Mouse (Mus musculus) lung, postnatal 0 days (tissue): ENCODE results near the gene Stard8. TPM values are rescaled to one million over a fixed set of nuclear protein-coding genes. Genes with fewer than 3 reads are reported as not detected.
"Not testable (repeated sequence)": the region's sequence is repeated elsewhere in the genome, so short reads cannot be mapped to it uniquely, and the experiment has no call there.

ENCODE experiments used
- ATAC-seq: fragments of 200-750 bp; cut with Nextera tagmentation; 2 replicates; pipeline ENCODE4 v1.8.0; 2017; ENCODE audit warnings: moderate library complexity
- DNase-seq: peaks from one replicate; pipeline ENCODE4 v3.0.0-alpha.2; 2016; ENCODE audit warnings: low spot score
- H3K27ac ChIP-seq: fragments of 300-500 bp; sonication (generic); 2 replicates; pipeline ENCODE4 v1.5.1; 2014; ENCODE audit warnings: antibody characterized with exemption, mild to moderate bottlenecking, low read length, mixed read lengths
- H3K27me3 ChIP-seq: fragments of 300-500 bp; sonication (generic); replicated peaks from 2 replicates; pipeline ENCODE4 v1.6.1; 2014; ENCODE audit warnings: low read length, mixed read lengths; ENCODE audit not compliant: insufficient read depth
- H3K36me3 ChIP-seq: fragments of 300-500 bp; sonication (generic); 2 replicates; pipeline ENCODE4 v1.6.1; 2014; ENCODE audit warnings: low read length, mixed read lengths; ENCODE audit not compliant: insufficient read depth
- H3K4me1 ChIP-seq: fragments of 300-500 bp; sonication (generic); 2 replicates; pipeline ENCODE4 v1.6.1; 2014; ENCODE audit warnings: antibody characterized with exemption, low read depth, low read length, mixed read lengths; ENCODE audit not compliant: insufficient read depth
- H3K4me2 ChIP-seq: fragments of 300-500 bp; sonication (generic); replicated peaks from 2 replicates; pipeline ENCODE4 v1.6.1; 2014; ENCODE audit warnings: low read depth, mild to moderate bottlenecking, low read length, moderate library complexity, mixed read lengths
- H3K4me3 ChIP-seq: fragments of 300-500 bp; sonication (generic); 2 replicates; pipeline ENCODE4 v1.5.1; 2014; ENCODE audit warnings: low read depth, low read length
- H3K9ac ChIP-seq: fragments of 300-500 bp; sonication (generic); replicated peaks from 2 replicates; pipeline ENCODE4 v1.6.1; 2014; ENCODE audit warnings: low read depth, mild to moderate bottlenecking
- H3K9me3 ChIP-seq: fragments of 300-500 bp; sonication (generic); 2 replicates; pipeline ENCODE4 v1.6.1; 2016; ENCODE audit warnings: low read length, mixed read lengths
- CTCF ChIP-seq: IDR thresholded peaks from 2 replicates; pipeline ENCODE4 v1.5.1; 2016; ENCODE audit warnings: antibody characterized with exemption, mild to moderate bottlenecking
- EP300 ChIP-seq: IDR thresholded peaks from 2 replicates; pipeline ENCODE4 v1.6.1; 2016; ENCODE audit warnings: antibody characterized with exemption, mild to moderate bottlenecking, control low read depth
- whole genome bisulfite sequencing: fragments of 180-500 bp; shearing (Covaris S2); extraction: QIAGEN DNeasy Blood & Tissue Kit; methylation state at CpG from one replicate; pipeline ENCODE4 v1.1.7; 2014; 5-methylcytosine and 5-hydroxymethylcytosine counted together
- polyA plus RNA-seq: library from polyadenylated mRNA; unstranded; fragments of >200 nt; fragmentation: Nextera tagmentation; extraction: Ambion mirVana; gene quantifications from 2 replicates; pipeline ENCODE4 v1.2.1, GENCODE M21; 2015

The Stard8 gene
- polyA plus RNA-seq, 1 experiment from 2014 or later: 14.8 TPM

DNA sequence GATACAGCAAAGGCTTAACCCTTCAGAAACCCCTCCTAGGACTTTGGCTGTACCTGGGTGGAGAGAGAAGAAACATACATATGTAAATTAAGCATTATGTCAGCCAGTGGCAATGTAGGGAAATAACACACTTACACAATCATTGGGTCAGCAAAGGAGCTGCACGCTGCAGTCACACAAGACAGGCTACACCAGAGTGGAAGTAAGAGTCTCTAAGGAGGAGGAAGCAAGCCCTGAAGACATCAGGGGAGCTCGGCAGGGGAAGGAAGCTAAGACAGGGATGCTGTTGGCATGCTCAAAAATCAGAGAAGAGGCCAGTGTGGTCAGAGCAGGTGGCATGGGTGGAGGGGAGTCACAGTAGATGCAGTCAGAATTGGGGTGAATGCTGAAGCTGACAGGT is 89.7 kb downstream of the Stard8 start:
- WGBS: 65% methylated on average over 2 of the region's 2 CpGs
- no peaks in the 10 kb centered on the region for H3K27me3 ChIP-seq
- no peak overlapping the region for H3K4me2 ChIP-seq
- no peak overlapping the region for H3K9ac ChIP-seq
- ATAC-seq: no peak
- no peak for DNase-seq
- H3K27ac ChIP-seq: no peak overlapping the region
- no peaks in the 10 kb centered on the region for H3K36me3 ChIP-seq
- H3K9me3 ChIP-seq: no peaks in the 10 kb centered on the region
- TF ChIP-seq EP300 (no peak), CTCF (no peak)
- H3K4me3 ChIP-seq: no peak overlapping the region
- no peaks in the 10 kb centered on the region for H3K4me1 ChIP-seq

DNA sequence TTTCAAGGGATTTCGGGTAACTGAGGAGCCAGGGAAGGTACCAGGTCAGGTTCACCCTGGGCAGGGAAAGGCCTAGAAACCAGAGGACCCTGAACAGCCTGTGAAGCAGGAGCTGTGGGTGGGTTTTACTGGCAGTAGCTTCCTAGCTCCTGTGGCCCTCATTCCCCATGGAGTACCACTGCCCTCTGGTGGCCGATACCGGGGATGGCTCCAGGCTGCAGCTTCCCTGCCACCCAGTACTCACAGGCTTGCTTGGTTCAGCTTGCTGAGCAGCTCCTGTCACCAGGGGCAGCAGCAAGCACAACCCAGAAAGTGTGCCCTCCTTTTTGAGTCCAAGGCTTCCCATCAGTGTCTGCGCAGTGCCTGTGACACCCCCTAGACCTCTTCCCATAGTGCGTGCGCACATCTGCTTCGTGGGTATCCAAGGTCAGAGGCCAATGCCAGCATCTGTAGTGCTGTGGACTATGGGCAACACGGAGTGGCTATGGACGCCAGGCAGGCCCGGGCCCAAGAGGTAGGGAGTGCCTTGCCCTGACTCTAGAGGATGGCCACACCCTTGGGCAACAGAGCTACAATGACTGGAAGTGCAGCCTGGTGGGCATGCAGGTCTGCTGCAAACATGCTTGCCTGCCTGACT is 108.2 kb downstream of the Stard8 start:
- ATAC-seq: peak; percentile 77
- not testable (repeated sequence) for H3K36me3 ChIP-seq, H3K27me3 ChIP-seq, H3K4me1 ChIP-seq, H3K27ac ChIP-seq, H3K4me3 ChIP-seq, H3K9ac ChIP-seq, H3K9me3 ChIP-seq, H3K4me2 ChIP-seq, DNase-seq
- 58% methylated on average over 5 of the region's 10 CpGs for WGBS

GRCm38 (mm10) chrX:99119510-99119909 is 116.5 kb downstream of the Stard8 start:
- Histone ChIP-seq H3K27me3 (no peaks in the 10 kb centered on the region), H3K36me3 (no peaks in the 10 kb centered on the region), H3K9ac (no peak overlapping the region), H3K27ac (no peak overlapping the region), H3K4me1 (no peaks in the 10 kb centered on the region), H3K9me3 (no peaks in the 10 kb centered on the region), H3K4me3 (no peak overlapping the region), H3K4me2 (no peak overlapping the region)
- TF ChIP-seq EP300 (no peak), CTCF (no peak)
- no peak for DNase-seq
- ATAC-seq: no peak
- 86% methylated on average over 5 of the region's 5 CpGs for WGBS

Other genes with a start within 250 kb of the Stard8 start
- gene Ophn1, start 112.2 kb upstream of the Stard8 start, polyA plus RNA-seq: 17.7 and 18.9 TPM in 2 replicates
- 42.3 and 42.5 TPM in 2 replicates for gene Yipf6, start 66.9 kb upstream of the Stard8 start, polyA plus RNA-seq
- 45.6 and 53.0 TPM in 2 replicates for gene Efnb1, start 132.9 kb downstream of the Stard8 start, polyA plus RNA-seq